Mouse (Mus musculus) NIH3T3 (cell line): ENCODE results near the gene Spata20.
A peak's percentile ranks its signal among the peaks of the same experiment; 100 is the strongest.

Experiments
- DNase-seq: peaks from one replicate; pipeline ENCODE4 v3.0.0-alpha.2; 2012; ENCODE audit warnings: low read depth

Spata20 gene

DNA sequence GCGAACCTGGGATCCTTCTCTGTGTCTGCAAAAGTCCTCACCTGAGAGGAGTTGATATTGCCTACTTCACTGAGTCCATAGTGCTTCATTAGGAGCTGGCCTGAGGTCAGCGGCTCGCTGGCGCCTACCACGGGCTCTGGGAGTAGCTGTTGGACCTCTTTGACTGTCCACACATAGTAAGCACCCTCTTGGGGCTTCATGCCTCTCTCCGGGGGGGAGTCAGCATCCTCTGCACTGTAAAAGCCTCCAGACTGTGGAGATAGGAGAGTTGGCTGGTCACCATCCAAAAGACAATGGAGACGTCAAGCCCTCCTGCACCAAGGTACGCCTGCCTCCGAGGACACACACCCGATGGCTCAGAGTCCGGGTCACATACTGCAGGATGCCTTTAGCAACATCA, 3.2 kb downstream of the Spata20 start:
- no peak for DNase-seq

DNA sequence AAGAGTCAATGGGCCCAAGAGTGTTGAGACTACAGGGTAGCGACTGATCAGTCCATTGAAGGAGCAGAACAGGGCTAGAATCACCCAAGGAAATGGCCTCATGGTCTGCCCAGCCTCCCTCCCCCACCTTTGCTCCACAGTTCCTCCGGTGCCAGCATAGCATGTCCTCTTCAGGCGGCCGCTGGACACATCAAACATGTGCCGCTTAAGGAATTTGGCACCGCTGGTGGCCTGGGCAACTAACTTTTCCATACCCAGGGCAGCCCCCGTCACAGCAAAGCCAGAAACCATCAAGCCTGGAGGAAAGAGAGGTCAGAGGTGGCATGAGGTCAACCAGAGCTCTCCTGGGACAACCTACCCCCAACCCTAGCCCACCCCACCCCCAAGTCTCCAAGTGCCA, 4.0 kb downstream of the Spata20 start:
- no peak for DNase-seq

DNA sequence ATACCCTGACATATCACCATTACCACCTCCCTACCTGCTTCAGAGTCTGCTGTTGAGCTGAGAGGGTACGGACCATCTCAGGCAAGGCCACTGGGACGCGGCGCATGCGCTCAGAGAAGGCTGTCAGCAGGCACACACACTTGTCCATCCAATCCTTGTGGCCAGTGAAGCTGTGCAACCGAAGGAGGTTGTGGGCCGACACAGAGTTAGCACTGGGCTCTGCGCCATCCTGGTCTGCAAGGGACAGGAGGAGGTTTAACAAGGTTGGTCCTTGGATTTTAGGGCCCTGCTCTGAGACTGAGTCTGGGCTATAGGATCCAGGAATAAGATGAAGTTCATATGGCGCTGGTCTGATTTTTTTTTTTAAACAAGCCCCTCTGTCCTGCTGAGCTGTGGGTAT, 5.6 kb downstream of the Spata20 start:
- no peak for DNase-seq

DNA sequence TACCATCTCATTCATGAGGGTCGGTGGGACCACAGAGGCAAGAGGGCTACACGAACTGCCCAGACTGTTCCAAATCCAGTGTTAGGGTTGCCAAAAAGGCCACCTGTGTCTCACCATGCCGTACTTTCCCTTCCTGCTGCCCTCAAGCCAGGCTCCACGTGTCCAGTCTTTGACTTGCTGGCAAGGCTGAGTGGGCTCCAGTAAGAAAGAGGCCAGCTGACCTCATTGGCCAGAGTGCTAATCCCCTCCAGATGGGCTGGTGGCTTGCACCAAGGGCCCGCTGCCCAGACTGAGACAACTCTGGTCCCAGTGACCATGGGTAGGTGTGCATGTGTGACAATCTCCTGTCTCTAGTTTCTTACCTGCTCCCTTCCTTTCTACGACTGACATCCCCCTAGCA, 8.3 kb downstream of the Spata20 start:
- peak; percentile 18 for DNase-seq

DNA sequence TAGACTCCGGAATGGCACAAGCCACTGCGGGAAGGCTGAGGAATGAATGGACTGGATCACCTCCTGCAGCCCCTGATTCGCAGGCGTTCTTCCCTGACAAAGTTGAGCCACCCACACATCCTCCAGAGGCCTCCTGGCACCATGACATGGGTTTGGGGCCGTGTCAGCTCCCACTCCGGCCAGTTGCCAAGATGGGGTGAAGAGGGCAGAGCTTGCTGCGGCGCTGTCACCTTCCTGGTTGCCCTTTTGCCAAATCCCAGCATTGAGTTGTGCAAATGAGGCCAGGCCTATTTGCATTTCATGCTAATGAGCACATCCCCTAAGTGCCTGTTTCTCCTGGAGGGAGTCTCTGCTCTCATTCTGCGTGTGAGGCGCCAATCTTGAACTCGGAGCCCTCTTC, 10.3 kb downstream of the Spata20 start:
- no peak for DNase-seq

DNA sequence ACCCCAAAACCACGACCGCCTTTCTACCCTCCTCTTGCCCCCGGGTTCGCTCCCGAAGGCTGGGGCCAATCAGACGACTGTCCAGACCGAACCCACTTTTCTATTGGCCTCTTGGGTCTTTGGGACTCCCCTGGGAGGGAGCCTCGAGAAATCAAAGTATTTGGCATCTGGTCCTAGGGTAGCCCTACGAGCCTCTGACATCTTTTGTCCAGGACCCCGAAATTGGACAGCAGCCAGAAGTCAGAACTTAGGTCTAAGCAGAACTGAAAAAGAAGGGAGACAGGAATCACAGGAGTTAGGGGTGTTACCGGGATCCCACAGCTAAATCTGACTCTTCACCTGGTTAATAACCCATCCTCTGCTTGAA, 11.5 kb downstream of the Spata20 start:
- DNase-seq = no peak

DNA sequence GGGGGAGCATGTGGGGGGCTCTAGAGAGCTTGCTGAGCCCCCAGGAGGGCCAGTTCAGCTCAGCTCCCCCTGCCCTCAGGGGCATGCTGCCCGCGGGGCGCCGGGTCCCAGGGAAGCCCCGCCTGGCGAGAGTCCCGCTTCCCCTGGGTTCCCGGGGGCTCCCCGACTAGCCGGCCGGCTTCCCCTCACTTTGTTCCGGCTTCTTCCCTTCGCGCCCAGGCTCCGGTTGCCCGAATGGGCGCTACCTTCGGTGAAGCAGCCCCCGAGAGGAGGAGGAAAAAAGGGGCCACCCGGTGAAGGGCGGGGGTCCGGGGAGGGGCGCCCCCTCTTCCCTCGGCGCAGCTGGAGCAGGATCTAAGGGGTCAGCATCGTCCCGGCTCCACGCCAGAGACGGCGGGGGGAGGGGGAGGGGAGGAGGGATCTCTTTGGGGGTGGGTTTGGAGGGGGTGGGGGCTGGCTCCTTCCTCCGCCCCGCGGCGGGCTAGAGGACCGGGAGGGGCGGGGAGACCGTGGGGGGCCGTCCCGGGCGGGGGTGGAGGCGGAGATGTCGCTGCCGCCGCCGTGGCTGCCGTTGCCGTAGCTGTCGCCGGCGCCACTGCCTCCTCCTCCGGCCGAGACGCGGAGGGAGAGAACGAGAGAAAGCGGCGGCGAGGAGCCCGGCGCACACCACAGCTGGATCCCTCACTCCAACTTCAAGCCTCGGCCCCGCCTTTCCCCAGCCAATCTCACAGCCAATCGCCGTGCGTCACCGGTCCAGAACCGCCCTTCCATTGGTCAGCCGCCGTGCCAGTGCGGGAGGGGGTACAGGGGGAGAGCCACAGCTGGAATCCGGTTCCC, 12.1 kb downstream of the Spata20 start, which contains the start of gene Cacna1g:
Gene Cacna1g (minus strand): TSS at position 492 of the 837 bp plus-strand sequence.
- DNase-seq = peak; percentile 94

DNA sequence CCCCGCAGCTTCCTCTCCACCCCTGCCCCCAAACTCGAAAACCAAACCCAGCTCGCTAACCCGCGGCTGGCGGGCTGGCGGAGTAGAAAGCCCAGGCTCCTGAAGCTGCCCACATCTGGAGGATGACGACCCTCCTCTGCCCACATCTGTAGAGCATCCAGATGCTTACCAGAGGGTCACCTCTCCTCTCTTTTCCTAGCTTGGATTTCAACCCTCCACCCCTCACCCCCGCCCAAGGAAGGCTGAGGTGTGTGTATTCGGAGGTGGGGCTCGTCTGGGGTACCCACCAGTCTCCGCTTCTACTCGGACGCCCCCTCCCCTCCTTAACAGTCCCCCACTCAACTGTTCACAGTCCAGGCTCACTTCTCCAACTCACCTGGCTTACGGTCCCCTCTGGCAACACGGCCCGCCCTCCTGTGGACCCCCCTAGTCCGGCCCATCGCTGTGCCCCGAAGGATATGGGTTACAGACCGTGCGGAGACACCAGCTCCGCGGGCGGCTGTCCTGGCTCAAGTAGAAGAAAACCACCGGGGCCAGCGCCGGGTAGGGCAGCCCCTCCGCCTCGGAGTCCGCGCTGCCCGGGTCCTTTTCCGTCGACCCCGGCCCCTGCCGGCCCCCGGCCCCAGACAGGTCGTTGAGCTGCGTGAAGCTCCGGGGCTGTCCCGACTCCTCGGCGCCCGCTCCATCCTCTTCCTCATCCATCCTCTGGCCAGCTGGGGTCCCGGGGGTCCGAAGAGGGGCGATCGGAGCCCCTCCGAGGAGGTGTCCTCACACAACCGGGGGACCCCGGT, 12.9 kb downstream of the Spata20 start:
- peak; percentile 31 for DNase-seq

DNA sequence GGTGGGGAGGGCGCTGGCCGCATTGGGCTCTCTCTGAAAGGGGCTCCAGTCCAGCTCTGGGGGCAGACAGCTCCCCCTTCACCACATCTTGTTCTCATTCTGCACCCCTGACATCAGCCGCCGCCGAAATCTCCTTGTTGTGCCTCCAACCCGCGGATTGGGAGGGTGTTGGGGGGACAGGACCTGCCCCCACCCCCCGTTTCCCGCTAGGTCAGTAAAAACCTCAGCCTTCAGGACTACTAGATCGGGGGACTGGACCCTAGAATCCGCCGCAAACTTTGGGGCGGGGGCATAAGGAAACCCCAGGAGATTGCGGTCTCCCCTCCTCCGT, 13.4 kb downstream of the Spata20 start:
- DNase-seq = peak; percentile 54

DNA sequence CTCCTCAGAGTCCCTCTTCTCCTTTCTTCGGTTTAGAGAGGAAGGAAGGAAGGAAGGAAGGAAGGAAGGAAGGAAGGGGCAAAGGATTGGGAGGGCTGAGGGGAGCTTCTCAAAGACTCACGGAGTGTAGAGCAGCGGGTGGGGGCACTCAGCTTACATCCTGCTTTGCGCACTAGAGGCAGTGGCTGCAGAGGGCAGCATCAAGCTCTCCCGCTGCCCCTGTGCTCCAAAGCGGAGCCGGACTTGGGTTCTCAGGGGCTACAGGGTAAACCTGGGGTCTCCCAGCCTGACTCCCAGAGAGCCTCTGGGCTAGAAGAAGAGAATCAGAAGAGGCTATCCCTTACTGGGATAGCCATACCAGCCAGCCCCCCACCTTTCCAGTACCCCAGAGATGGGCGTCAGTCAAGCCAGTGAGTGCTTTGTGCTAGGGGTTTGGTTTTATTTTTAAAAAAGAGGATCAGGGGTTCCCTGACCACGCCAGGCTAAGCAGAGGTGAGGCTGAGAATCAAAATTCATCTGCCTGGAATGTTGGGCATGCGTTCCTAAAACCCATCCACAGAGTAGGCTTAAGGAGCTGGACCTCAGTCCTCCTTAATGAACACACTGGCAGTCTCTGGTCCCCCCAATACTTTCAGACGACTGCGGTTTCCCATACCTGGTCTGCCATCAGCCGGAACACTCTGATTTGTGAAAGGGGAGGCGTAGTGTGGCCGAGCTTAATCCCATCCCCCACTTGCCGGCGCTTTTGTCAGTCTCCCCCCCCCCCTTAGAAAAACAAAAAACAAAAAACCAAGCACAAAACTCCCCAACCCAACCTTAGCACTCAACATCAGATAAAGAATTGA, 14.0 kb downstream of the Spata20 start:
- no peak for DNase-seq

DNA sequence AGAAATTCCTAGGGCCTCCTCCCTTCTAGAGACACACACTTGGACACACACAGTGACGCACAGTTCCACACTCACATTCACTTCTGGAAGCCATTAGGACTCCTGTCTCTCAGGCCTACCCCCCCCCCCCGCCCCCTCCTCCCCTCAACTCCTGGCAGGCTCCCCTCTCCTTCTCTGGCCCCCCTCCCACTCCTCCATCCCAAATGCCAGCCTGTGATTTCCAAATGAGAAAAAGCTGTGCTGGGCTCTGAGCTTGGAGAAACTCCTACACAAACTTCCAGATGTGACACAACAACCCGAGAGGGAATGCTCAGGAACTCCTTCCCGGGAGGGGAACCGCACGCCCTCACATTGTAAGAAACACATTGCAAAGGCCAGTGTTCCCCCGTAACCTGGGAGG, 15.6 kb downstream of the Spata20 start:
- peak; percentile 90 for DNase-seq

DNA sequence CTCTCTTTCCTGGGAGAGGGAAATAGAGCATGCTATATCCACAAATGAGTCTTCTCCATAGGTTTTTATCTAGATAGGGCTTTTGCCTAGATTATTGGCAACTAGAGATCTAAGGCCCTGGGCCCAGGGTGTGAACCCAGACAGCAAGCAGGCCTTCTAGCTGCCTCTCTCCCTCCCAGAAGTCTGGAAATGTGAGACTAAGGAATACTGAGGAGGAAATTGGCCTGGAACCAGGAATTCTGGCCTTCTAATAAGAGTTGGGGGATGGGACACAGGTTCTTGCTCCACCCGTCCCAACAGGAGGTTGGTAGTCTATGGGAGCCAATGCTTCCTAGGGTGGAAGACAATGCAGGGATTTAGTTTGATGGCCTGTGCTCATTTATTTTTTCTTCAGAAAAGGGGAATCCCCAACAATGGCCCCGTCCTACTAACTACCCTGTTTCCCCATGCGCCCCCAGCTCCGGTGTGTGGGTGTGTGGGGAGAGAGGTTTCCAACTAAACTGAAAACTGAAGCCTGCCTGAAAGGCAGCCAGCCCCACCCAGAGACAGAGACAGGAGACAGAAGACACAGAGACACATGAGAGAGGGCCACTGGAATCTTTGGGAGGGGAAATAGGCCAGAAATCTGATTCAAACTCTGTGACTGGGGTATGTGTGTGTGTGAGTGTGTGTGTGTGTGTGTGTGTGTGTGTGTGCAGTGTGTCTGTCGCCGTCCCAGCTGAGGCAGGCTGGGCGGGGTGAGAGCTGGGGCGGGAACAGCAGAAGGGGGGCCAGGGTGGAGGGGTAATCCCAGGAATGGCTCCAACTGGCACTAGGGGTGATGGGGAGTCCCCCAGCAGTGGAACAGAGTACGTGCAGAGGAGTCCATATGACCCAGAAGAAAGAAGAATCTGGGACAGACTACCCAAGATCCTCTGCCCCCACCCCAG, 16.6 kb downstream of the Spata20 start:
- peak; percentile 68 for DNase-seq

DNA sequence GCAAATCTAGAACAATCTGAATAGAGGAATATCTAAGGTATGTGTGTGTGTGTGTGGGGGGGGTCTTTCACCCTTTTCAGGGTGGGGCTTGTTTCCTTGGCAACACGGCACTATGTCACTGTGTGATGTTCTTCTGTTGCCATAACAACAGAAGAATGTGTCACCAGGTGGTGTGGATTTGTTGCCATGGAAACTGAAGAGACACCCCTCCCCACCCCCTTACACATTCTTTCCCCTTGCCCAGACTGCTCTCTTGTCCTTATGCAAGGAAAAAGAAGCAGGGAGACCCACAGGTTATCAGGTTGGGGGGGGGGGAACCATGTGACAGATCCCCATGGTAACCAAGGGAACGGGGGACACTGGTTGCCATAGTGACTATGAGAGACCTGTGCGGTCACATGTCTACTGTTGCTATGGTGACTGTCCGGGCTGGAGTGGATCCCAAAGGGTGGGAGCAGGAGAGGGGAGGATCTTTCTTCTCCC, 17.4 kb downstream of the Spata20 start:
- no peak for DNase-seq

DNA sequence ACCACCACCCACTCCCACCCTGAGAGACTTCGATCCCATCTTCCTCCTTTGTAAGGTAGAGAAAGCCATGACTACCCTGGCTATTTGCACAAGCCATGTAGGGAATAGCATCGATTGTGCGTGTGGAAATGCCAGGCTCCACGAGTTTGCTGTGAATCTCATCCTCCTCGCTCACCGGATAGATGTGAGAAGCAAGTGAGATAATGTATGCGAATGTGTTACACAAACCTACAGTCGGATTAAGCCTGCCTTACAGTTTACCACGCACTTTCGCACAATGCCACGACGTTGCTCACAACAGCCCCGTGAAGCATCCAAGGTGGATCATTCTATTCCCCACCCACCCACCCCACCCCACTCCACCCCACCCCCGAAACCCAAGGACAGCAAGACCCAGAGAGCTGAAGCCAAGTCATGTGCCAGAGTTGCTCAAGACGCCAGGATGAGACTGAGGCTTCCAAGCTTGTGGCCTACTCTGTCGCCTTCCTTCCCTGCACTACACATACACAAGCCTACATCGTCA, 19.6 kb downstream of the Spata20 start:
- peak; percentile 19 for DNase-seq

DNA sequence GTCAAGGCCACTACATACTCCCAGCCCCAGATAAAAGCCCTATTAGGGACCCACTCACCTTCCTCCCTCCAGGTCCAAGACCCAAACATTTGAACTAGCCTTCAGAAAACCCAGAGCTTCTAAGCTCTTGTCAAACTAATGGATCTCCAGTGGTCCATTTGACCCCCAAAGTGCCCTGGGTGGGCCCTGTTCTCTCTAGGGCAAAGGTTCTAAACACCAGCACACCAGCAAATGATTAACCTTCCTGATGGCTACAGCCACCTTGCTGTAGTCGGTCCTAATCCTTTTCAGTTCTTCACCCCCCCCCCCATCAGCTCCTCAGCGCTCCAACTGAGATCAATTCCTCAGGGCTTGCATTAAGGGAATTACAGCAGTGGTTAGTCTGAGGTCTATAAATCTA, 21.8 kb downstream of the Spata20 start:
- no peak for DNase-seq

DNA sequence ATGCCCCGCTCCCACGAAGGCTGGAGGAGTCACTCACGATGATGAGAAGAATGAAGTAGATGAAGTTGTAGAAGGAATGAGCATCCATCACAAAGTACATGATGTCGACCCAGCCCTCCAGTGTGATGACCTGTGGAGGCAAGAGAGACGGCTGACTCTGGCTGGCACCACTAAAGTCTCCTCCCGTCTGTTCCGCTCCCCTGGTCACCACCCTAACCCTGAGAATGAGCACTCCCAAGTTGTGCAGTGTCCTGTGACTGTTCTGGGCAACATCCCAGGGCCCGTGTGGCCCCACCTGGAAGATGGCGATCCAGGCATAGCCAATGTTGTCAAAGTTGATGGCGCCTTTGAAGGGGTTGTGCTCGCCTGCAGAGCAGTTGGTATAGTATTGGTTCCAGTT, 24.1 kb downstream of the Spata20 start:
- no peak for DNase-seq

DNA sequence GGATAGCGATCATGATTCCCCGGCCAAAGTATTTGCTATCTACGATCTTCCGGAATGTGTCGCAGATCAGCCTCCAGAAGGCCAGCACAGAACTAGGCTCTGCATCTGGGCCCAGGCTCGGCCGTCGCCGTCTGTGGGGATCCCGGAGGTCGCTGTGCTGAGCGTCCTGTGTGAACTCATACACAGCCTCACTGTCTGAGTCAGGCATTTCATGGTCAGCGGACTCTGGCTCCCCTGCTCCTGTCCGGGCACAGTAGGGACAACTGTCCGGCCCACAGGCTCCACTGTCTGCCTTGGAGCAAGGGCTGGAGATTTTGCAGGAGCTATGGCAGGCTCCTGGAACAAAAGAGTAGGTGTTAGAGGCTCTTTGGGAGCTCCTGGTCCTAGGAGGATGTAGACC, 29.0 kb downstream of the Spata20 start:
- no peak for DNase-seq

DNA sequence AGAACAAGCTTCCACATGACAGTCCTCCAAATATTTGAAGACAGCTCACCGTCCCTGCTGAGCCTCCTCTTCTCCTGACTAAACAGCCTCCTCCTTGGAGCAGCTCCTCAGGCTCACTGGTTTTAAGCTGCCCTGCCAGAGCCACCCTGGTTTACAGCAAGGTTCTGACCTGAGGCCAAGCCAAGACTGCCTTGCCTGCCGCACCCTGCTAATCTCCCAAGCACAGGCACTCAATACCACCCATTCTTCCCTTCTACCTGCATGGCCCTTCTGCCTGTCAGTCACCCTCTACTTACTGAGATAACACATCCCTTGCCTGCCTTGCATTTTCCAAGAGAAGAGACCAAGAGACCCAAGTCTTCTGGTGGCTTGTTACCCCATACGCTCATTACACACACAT, 29.6 kb downstream of the Spata20 start:
- DNase-seq = no peak

DNA sequence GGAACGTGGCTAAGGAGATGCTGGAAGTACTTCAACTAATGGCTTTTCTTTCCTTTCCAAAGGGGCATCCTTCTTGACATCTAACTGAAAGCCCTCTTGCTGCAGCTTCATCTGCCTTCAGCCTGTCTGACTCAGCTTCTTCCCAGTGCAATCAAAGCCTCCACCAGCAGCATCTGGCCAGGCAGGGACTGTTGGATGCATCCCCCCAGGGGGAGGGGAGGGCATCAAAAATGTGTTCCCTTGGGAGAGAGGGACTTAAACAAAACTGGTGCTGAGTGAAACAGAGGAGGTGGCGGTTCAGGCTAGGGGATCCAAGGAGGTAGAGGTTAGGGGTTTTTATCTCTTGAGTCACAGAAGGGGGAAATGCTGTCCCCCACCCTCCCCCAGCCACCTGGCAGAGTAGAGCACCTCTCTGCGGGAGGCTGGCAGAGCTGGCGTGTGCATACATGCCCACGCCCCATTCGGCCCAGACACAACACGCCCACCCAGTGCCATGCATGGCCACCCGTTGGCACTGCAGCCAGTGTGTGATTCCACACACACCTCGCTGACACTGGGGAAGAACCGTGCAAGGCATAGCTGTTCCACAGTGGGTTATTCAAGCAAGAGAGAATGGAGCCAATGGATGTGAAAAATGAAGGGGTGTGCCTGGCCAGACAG, 30.7 kb downstream of the Spata20 start:
- no peak for DNase-seq

DNA sequence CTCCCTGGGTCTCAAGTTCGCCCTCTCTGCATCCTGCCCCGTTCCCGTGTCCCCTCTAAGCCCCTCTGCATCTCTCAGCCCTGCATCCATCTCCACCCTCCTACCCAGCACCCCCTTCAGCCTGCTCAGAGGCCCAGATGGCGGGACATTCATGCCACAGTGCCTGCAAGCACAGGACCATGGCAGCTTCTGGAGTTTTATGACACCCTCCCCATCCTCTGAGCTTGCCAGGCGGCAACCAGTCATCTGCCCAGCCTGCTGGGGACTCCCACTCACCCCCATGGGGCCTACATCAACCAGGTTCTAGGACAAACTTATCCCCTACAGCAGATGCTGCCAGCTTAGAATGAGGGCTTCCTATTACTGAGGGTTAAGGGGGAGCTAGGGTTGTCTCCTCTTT, 31.2 kb downstream of the Spata20 start:
- no peak for DNase-seq
